Mouse (Mus musculus): ENCODE measurements around the gene 8030411F24Rik. TPM values are rescaled to one million over a fixed set of nuclear protein-coding genes. Genes with fewer than 3 reads are reported as not detected.
A peak's percentile ranks its signal among the peaks of the same experiment; 100 is the strongest.
"Not testable (repeated sequence)": the region's sequence is repeated elsewhere in the genome, so short reads cannot be mapped to it uniquely, and the experiment has no call there.

Gene 8030411F24Rik
- not detected for total RNA-seq (2021)
- long read RNA-seq, experiment 1 = 0 reads
- long read RNA-seq, experiment 2 = 0 reads

- no peak for DNase-seq (ENCODE audit: low spot score in 2 of 2)
Measured at GRCm38 (mm10) chr2:148781709-148782108, at the start of gene 8030411F24Rik. Gene 8030411F24Rik, plus strand, starts transcription at chr2:148782009.

DNA sequence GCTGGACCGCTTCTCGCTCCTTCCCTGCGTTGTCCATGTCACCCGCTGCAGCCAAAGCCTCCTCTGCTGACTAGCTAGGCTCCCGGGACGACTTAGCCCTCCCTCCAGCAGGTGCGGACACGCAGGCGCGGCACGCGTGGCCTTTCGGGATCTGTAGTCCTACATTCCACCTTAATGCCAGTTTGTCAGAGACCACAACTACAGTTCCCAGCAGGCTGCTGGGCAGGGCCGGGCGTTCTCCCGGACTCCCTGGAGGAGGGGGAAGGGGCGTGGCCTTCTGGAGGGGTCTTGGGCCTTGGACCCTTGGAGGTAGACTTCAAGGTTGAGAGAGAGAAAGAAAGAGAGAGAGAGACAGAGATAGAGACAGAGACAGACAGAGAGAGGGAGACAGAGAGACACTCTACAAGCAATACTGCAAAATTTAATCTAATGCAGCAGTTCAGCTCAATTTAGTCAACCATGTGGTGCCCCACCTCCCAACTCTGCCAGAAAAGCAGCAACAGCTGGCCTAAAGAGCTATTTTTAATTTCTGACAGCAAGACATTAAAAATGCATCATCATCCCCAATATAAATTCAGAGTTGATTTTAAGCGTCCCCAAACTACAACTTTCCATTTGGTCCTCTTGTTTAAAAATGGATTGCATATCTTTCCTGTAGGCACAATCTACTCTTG, 49.3 kb upstream of the 8030411F24Rik start, which contains the start of gene Napb:
Napb (minus strand) TSS at position 141 of the 674 bp plus-strand sequence.
- DNase-seq (ENCODE audit: low spot score in 2 of 2) = peak; percentile 90 to 97

- DNase-seq (ENCODE audit: low spot score in 2 of 2) = peak in 1 of 2 experiments; percentile 34
Measured at GRCm38 (mm10) chr2:148743001-148743400, 38.8 kb upstream of the 8030411F24Rik start.

- DNase-seq (ENCODE audit: low spot score in 2 of 2) = no peak
Measured at GRCm38 (mm10) chr2:148743846-148744407, 37.9 kb upstream of the 8030411F24Rik start.

DNA sequence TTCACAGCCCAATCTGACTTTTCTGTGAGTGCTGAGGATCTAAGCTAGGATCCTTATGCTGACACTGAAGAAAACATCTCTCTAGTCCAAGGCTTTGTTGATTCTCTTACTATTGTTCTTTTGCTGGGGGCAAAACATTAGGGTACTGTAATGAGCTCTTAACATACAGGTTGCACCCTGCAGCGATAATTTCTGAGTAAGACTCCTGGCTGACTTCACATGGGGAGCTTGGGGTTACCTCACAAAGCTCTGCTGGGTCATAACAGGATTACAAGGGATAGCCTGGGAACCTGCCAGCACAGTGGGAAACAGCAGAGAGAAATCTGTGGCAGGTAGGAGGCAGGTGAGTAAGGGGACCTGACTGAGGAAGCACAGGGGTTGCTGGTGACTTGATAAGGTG, 31.8 kb upstream of the 8030411F24Rik start, which contains the start of gene Cstl1:
Cstl1 (plus strand) TSS at position 301 of the 400 bp plus-strand sequence.
- DNase-seq (ENCODE audit: low spot score in 2 of 2) = no peak

DNA sequence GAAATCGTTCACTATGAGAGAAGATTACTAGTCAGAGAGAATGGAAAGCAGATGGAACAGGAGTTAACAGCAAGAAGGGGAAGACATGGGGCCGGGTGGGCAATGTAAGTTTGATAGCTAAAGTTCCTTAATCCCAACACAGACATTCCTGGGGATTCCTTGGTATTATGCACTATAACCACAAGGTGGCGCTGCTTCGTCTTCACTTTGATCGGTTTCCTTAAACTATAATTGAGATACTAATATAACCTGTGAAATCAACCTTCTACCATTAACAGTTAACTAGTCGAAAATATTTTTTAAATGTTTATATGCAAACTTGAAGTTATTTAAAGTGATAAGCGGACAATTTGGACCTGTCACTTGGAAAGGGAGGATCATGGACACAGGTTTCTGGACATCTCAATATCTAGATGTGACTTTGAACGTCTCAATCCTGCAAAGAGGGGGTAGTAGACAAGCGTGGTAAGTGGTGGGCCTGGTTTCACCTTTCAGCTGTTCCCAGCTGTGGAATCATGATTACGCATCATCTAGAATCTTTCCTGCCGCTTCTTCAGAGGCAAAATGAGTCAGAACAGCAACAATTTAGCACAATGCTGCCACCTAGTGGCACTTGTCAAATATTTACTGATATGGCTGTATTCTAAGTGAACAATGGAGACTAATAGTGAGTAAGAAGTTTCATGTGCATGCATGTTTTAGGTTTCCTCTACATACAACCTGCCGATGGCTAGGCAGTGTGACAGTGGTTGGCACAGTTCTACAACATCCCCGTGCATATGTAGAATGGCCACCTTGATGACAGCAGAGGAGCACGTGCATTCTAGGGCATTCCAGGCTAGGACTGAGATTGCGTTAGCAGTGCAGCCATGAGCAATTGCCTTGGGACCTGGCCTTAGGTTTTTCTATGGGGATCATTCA, 29.7 kb upstream of the 8030411F24Rik start:
- peak; percentile 68 to 88 for DNase-seq (ENCODE audit: low spot score in 2 of 2)

GRCm38 (mm10) chr2:148754310-148754846, 27.4 kb upstream of the 8030411F24Rik start:
- no peak for DNase-seq (ENCODE audit: low spot score in 2 of 2)

- no peak for DNase-seq (ENCODE audit: low spot score in 2 of 2)
Measured at GRCm38 (mm10) chr2:148763648-148764388, 18.0 kb upstream of the 8030411F24Rik start.

- not testable (repeated sequence) for DNase-seq (ENCODE audit: low spot score in 2 of 2)
Measured at GRCm38 (mm10) chr2:148771397-148771796, 10.4 kb upstream of the 8030411F24Rik start, which contains the start of gene Cst11. Gene Cst11, minus strand, starts transcription at chr2:148771497.

- no peak for DNase-seq (ENCODE audit: low spot score in 2 of 2)
Measured at GRCm38 (mm10) chr2:148789142-148789541, 7.3 kb downstream of the 8030411F24Rik start, which contains the start of gene Cst12. Gene Cst12, plus strand, starts transcription at chr2:148789361.

DNA sequence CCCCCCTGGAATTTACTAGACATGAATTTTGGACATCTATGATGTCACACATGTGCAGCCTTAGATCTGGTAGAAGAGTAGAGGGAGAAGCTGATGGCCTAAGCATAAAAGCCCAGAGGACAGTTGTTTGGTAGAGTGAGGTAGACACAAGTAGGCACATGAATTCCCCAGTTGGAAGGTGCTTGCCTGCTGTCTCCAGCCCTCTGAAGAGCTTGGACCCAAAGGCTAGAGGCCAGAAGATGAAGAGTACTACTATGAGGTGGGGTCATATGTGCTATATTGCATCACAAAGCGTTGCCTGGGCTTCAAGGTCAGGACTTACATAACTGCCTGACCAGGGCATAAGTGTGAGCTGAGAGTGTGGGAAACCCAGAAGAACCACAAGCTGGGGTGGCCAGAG, 16.7 kb downstream of the 8030411F24Rik start, which contains the start of gene Cst8:
Cst8 (plus strand) TSS at position 301 of the 400 bp plus-strand sequence.
- no peak for DNase-seq (ENCODE audit: low spot score in 2 of 2)

- peak in 1 of 2 experiments; percentile 31 for DNase-seq (ENCODE audit: low spot score in 2 of 2)
Measured at GRCm38 (mm10) chr2:148801491-148801921, 19.7 kb downstream of the 8030411F24Rik start.

GRCm38 (mm10) chr2:148806696-148807095, 24.9 kb downstream of the 8030411F24Rik start:
- no peak for DNase-seq (ENCODE audit: low spot score in 2 of 2)

DNA sequence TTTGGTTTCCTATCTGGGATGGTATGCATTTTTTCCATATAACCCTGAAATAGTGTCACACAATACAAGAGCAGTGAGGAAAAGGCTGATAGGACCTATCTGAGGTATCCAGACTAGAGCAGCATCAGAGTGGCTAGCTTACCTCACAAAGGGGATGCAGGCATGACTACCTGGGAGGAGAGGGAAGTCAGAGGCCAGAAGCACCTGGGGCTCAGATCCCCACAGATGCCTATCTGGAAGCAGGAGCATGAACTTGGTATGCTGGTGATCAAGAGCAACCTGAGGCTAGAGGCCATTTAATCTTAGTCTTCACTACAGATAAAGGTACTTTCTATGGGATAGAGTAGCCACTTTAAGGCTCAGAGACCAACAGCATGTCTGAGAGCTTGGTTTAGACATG, 38.1 kb downstream of the 8030411F24Rik start, which contains the start of gene Cst13:
Cst13 (plus strand) TSS at position 173 of the 400 bp plus-strand sequence.
- no peak for DNase-seq (ENCODE audit: low spot score in 2 of 2)

DNA sequence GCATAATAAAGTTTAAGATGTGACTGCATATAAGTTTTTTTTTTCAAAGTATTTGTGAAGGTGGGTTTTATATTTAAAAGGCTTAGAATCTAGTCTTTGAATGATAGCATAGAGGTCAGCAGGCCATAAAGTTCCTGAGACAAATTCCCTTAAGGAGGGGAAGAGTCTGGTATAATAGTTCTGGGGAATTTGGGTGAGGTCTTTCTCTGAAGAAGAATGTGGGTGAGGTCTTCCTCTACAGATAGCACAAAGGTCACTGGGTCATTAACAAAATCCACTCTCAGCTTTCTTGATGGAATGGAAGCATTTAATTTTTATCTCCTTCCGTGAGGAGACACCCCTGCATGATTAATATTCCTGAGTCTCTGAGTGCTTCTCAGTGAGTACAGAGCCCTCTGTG, 44.2 kb downstream of the 8030411F24Rik start:
- no peak for DNase-seq (ENCODE audit: low spot score in 2 of 2)

DNA sequence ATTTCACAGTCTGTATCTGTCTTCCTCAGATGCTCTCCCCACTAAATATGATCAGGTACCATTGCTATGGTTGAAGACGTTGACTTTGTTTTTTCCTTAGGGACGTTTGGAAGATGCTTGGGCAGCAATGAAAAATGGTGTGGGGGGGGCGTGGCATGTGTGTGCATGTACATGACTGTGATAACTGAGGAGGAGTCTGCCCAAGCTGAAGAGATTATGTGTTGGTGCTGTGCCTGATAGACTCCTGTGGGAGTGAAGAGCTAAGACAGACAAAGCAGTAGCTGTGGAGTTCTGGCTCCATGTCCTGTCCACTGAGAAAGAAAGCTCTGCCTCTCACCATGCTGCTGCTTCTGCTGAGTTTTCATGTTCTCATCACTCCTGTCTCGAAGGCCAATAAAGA, 53.1 kb downstream of the 8030411F24Rik start, which contains the start of gene Cst9:
Cst9 (plus strand) TSS at position 236 of the 400 bp plus-strand sequence.
- DNase-seq (ENCODE audit: low spot score in 2 of 2) = no peak

Measured in layer of hippocampus, postnatal 14 days (tissue).